Mouse (Mus musculus) embryonic facial prominence, embryonic 13.5 days (tissue): ENCODE measurements at regions not wholly inside any gene's neighbourhood (a gene's known extent, or its start where the extent isn't known, plus 50 kb on each side); places are given as distances from the start of the nearest gene placed in this dataset.

Experiments
- ATAC-seq: fragments of 200-750 bp; cut with Nextera tagmentation; 2 replicates; pipeline ENCODE4 v1.8.0; 2017; ENCODE audit warnings: low read depth; ENCODE audit not compliant: insufficient number of reproducible peaks, insufficient read depth, low FRiP score, low TSS enrichment
- H3K27ac ChIP-seq: fragments of 300-500 bp; sonication (generic); 2 replicates; pipeline ENCODE4 v1.5.1; 2015; ENCODE audit warnings: moderate library complexity, mild to moderate bottlenecking, inconsistent platforms
- H3K27me3 ChIP-seq: fragments of 300-500 bp; sonication (generic); 2 replicates; pipeline ENCODE4 v1.6.1; 2015; ENCODE audit warnings: mild to moderate bottlenecking, inconsistent platforms
- H3K36me3 ChIP-seq: fragments of 300-500 bp; sonication (generic); 2 replicates; pipeline ENCODE4 v1.6.1; 2015; ENCODE audit warnings: mild to moderate bottlenecking, inconsistent platforms
- H3K4me1 ChIP-seq: fragments of 300-500 bp; sonication (generic); 2 replicates; pipeline ENCODE4 v1.6.1; 2015; ENCODE audit warnings: inconsistent platforms
- H3K4me2 ChIP-seq: fragments of 300-500 bp; sonication (generic); 2 replicates; pipeline ENCODE4 v1.6.1; 2015; ENCODE audit warnings: moderate library complexity, mild to moderate bottlenecking, inconsistent platforms
- H3K4me3 ChIP-seq: fragments of 300-500 bp; sonication (generic); 2 replicates; pipeline ENCODE4 v1.5.1; 2015; ENCODE audit warnings: mild to moderate bottlenecking, inconsistent platforms
- H3K9ac ChIP-seq: fragments of 300-500 bp; sonication (generic); 2 replicates; pipeline ENCODE4 v1.6.1; 2015; ENCODE audit warnings: mild to moderate bottlenecking, inconsistent platforms
- H3K9me3 ChIP-seq: fragments of 300-500 bp; sonication (generic); 2 replicates; pipeline ENCODE4 v1.6.1; 2016; ENCODE audit warnings: inconsistent platforms
- WGBS: fragments of 180-500 bp; shearing (Covaris S2); methylation state at CpG from one replicate; pipeline ENCODE4 v1.1.7; 2015; ENCODE audit warnings: mixed read lengths; 5-methylcytosine and 5-hydroxymethylcytosine counted together

DNA sequence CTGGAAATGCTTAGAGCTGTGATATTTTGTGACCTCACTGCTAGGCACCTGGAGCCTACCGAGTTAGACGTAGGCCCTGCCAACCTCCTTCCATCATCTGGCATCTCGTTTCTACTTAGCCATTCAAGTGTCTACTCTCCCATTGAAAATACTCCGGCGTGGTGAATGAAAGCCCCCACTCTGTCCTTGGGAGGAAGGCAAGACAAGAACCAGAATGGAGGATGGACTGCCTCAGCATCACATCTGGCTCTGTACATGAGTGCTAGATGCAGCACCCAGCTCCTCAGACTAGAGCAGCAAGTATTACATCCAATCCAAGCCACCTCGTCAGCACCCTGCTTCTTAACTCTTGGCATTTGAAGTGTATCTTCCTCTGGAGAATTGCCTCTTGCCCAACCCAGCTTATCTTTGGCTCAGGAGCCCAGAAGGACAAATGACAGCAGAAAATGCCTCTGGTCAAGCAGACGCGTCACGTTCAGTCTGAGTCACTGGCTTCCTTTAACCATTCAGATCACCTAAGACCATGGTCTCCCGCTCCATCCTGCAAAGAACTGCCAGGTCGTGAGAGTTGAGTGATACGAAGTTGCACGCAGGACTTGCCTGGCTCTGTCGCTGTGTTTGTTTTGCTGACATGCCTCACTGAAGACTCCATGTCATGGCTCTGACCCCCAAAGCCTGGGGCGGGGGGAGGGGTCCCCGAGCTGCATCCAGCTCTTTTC lies 132.3 kb downstream of the Tfap2a start:
- WGBS = 57% methylated on average over 16 of the region's 16 CpGs
- no peak for ATAC-seq
- Histone ChIP-seq H3K9me3 (no peaks in the 10 kb centered on the region), H3K9ac (peak overlapping the region; percentile 61), H3K27ac (no peak overlapping the region), H3K4me2 (peak overlapping the region; percentile 55), H3K27me3 (peaks cover 3% of the 10 kb centered on the region; the same call in 1 of the 2 replicates), H3K4me1 (peaks cover 8% of the 10 kb centered on the region), H3K4me3 (peak overlapping the region; percentile 31), H3K36me3 (no peaks in the 10 kb centered on the region)

DNA sequence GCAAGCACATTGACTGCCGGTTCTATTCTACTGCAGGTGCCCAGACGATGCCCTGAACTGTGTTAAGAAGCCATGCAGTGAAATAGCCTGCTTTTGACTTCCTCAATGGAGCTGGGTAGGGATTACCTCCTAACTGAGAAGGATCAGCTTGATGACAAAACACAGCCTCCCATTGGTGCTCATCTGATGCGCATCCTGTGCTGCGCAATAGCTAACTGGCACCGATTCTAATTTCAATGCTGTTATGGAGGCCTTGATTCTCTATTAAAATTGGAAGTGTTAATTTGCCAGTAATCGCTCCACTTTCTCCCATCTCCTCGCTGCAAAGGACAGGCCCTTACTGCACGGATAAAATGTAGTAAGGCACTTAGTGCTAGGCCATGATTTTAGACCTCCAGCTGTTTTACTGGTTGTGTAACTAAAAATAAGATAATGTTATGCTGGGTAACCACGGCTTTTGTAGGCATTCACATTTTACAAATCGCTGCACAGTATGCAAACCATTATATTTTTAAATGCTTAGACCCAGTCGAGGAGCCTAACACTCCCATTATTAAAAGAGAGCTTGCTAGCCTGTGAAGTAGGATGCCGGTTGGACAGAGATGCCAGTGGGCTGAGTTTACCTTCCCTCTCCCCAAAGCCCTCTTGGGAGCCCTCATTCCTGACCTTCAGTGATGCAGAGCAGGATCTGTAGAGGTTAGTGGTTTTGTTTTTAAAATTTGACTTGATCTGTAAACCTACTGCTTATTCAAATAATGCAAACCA lies 163.0 kb downstream of the Tfap2a start:
- no peak for ATAC-seq
- no peak overlapping the region for H3K4me2 ChIP-seq
- H3K27ac ChIP-seq = no peak overlapping the region
- no peak overlapping the region for H3K4me3 ChIP-seq
- H3K9ac ChIP-seq = no peak overlapping the region
- H3K27me3 ChIP-seq = no peaks in the 10 kb centered on the region
- 71% methylated on average over 12 of the region's 12 CpGs for WGBS
- H3K4me1 ChIP-seq = peaks cover 7% of the 10 kb centered on the region; the same call in 1 of the 2 replicates
- H3K9me3 ChIP-seq = no peaks in the 10 kb centered on the region
- H3K36me3 ChIP-seq = no peaks in the 10 kb centered on the region

DNA sequence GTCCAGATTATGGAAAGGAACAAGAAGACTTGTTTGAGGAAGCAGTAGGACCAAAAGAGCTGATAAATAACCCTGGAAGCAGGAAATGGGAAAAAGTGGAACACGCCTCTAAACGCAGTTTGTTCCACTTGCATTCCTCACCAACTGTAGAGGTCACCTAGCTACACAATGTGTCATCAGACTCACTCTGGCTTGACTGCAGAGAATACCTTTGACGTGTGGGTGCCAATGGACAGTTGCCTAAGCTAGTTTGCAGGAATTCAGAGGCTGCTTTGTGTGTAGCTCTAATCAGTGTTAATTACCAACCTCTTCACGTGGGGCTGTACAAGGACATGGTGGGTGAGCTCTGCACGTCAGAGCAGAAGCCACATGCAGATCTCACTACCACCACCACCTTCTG lies 168.7 kb downstream of the Tfap2a start:
- Histone ChIP-seq H3K9ac (no peak overlapping the region), H3K4me1 (0 out of 2 replicates have a peak, but pooled peaks cover 4% of the 10 kb centered on the region), H3K4me3 (no peak overlapping the region), H3K9me3 (no peaks in the 10 kb centered on the region), H3K27me3 (no peaks in the 10 kb centered on the region), H3K27ac (no peak overlapping the region), H3K4me2 (no peak overlapping the region), H3K36me3 (no peaks in the 10 kb centered on the region)
- WGBS = 64% methylated on average over 5 of the region's 5 CpGs
- ATAC-seq = no peak

DNA sequence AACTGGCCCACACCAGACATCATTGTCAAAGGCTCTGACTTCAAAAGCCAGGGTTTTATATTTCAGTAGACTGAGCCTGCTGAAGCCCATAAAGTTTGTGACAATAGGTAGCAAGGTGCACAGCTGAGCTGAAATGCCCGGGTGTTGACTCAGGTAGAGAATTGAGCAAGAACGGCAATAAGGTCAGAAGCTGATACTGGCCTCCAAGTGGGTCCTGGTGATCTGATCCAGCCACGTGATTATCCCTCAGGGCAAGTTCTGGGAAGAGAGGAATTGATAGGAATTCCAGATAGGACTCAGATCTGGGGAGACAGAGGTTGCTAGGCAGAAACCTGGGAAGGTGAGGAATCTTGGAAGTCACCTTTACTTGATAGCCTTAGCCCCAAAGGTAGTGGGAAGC lies 170.4 kb downstream of the Tfap2a start:
- no peak overlapping the region for H3K4me3 ChIP-seq
- H3K4me2 ChIP-seq = no peak overlapping the region
- H3K9me3 ChIP-seq = no peaks in the 10 kb centered on the region
- ATAC-seq = no peak
- no peaks in the 10 kb centered on the region for H3K36me3 ChIP-seq
- WGBS = 64% methylated on average over 3 of the region's 3 CpGs
- H3K27ac ChIP-seq = no peak overlapping the region
- H3K9ac ChIP-seq = no peak overlapping the region
- 0 out of 2 replicates have a peak, but pooled peaks cover 4% of the 10 kb centered on the region for H3K4me1 ChIP-seq
- H3K27me3 ChIP-seq = no peaks in the 10 kb centered on the region

DNA sequence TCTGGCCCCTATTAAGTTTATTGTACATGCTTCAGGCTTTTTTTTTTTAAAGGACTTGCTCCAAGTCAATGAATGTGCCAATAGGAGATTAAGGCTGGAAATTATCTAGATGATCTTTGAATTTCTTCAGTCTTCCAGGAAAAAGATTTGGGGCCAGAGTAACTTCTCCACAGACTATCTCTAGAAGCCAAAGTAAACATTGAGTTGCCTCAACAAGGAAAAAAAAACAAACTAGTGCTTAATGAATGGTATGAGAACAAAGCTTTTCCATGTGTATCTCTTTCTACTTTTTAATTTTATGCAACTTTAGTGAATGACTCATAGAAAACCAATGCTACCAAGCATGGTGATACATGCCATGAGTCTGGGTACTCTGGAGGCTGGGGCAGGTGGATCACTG lies 173.8 kb downstream of the Tfap2a start:
- H3K27me3 ChIP-seq = no peaks in the 10 kb centered on the region
- H3K4me3 ChIP-seq = no peak overlapping the region
- H3K4me2 ChIP-seq = no peak overlapping the region
- no peak overlapping the region for H3K9ac ChIP-seq
- H3K27ac ChIP-seq = no peak overlapping the region
- H3K36me3 ChIP-seq = no peaks in the 10 kb centered on the region
- ATAC-seq = no peak
- no peaks in the 10 kb centered on the region for H3K9me3 ChIP-seq
- H3K4me1 ChIP-seq = peaks cover 9% of the 10 kb centered on the region; the same call in 1 of the 2 replicates

DNA sequence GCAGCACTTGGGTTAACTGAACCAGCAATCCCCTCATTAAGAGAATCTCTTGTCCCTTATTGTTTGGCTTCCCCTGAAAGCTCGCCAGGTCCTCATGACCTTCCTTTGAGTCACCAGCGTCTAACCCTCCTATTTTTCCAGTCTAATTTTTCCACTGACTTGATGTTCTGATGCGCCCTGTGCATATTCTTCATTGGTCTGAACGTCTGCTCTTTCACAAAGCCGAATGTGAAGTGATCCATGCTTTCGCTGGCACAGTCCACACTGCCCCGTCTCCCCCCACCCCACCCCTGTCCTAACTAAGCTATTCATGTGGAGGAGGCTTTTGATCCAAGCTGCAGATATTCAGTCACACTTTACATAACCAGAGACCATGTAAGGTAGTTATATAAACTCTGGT lies 183.8 kb downstream of the Tfap2a start:
- Histone ChIP-seq H3K4me2 (no peak overlapping the region), H3K9me3 (no peaks in the 10 kb centered on the region), H3K27me3 (no peaks in the 10 kb centered on the region), H3K27ac (no peak overlapping the region), H3K4me1 (no peaks in the 10 kb centered on the region), H3K9ac (no peak overlapping the region), H3K4me3 (no peak overlapping the region), H3K36me3 (no peaks in the 10 kb centered on the region)
- no peak for ATAC-seq
- 89% methylated on average over 7 of the region's 7 CpGs for WGBS

DNA sequence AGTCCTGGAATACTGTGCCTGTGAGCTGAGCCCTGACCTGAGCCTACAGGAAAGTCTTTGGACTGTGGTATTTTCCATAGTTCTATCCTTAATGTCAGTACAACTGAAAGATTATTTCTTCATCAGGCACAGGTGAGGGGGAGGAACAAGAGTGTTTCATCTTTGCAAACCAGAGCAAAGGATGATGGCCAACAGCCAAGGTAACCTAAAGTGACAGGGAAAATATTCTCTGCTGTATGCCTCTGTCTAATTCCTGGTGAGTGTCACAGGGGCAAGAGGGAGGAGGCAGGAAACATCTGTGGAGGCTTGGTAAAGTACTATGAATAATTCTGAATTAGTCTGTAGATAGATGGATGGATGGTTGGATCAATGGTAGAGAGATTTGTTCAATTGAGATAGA lies 164.3 kb upstream of the Ofcc1 start:
- ATAC-seq = no peak
- H3K4me2 ChIP-seq = no peak overlapping the region
- H3K9me3 ChIP-seq = no peaks in the 10 kb centered on the region
- no peak overlapping the region for H3K9ac ChIP-seq
- H3K36me3 ChIP-seq = no peaks in the 10 kb centered on the region
- no peak overlapping the region for H3K27ac ChIP-seq
- H3K4me1 ChIP-seq = no peaks in the 10 kb centered on the region
- H3K27me3 ChIP-seq = no peaks in the 10 kb centered on the region
- H3K4me3 ChIP-seq = no peak overlapping the region

DNA sequence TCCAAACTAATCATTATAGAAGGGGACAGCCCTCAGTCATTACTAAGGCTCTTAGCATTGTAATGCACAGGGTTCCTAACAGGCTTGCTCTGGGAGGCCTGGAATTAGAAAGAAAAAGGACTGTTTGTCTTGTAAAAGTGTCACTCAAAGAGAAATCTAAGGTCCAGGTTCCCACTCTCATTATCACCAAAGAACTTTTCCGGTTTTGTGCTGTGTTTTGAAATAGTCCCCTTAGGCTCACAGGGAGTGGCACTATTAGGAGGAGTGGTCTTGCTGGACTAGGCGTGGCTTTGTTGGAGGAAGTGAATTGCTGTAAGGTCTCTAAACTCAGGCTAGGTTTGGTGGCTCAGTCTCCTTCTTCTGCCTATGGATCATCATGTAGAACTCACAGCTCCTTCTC lies 161.9 kb upstream of the Ofcc1 start:
- Histone ChIP-seq H3K36me3 (no peaks in the 10 kb centered on the region), H3K4me2 (no peak overlapping the region), H3K9ac (no peak overlapping the region), H3K4me1 (peaks cover 5% of the 10 kb centered on the region; the same call in 1 of the 2 replicates), H3K27me3 (no peaks in the 10 kb centered on the region), H3K9me3 (no peaks in the 10 kb centered on the region), H3K4me3 (no peak overlapping the region), H3K27ac (no peak overlapping the region)
- 61% methylated on average over 2 of the region's 2 CpGs for WGBS
- ATAC-seq = no peak

DNA sequence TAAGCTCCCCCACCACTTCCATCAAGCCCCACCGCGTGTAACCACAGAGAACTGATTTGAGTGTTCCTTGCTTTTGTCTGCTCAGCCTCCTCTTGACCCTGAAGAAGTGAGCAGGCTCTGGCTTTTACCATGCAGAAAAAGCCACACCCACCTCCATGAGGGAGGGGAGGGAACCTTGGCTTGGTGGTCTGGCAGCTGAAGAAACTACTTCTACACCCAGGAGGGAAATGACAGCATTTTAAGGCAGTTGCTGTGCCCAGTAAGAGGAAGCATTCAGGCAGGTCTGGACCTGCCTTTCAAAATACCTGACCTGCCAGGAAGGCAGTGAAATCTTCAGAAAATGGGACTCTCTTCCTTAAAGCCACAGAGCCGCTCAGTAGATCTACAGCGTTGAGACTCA lies 156.9 kb upstream of the Ofcc1 start:
- 60% methylated on average over 4 of the region's 4 CpGs for WGBS
- no peak for ATAC-seq

DNA sequence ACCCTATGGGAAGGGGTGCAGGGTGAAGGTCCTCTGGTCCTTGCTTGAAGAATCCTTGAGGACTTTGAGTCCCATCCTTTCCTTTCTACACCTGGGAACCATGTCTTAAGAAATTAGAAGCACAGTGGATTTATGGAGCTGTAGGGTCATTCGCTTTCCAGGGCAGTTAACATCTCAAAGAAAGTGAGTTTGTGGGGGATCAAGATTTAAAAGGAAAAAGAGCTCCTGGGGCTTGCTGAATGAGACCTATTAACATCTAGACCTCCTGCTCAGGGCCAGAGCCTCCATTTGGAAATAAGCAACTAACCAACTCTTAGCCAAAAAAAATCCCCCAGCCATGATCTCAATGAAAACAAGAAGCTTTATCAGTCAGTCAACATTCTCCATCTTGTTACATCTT lies 148.0 kb upstream of the Ofcc1 start:
- H3K9me3 ChIP-seq = no peaks in the 10 kb centered on the region
- no peaks in the 10 kb centered on the region for H3K27me3 ChIP-seq
- no peak overlapping the region for H3K27ac ChIP-seq
- no peaks in the 10 kb centered on the region for H3K36me3 ChIP-seq
- no peak overlapping the region for H3K4me2 ChIP-seq
- H3K4me3 ChIP-seq = no peak overlapping the region
- no peak overlapping the region for H3K9ac ChIP-seq
- H3K4me1 ChIP-seq = no peaks in the 10 kb centered on the region
- 81% methylated on average over 1 of the region's 1 CpGs for whole genome bisulfite sequencing
- no peak for ATAC-seq

More for the DNA sequence above, 156.9 kb upstream of the Ofcc1 start:
- no peak overlapping the region for H3K4me2 ChIP-seq
- no peak overlapping the region for H3K4me3 ChIP-seq
- H3K27me3 ChIP-seq = no peaks in the 10 kb centered on the region
- H3K36me3 ChIP-seq = no peaks in the 10 kb centered on the region
- H3K9ac ChIP-seq = no peak overlapping the region
- H3K4me1 ChIP-seq = peaks cover 10% of the 10 kb centered on the region; the same call in 1 of the 2 replicates
- no peak overlapping the region for H3K27ac ChIP-seq
- H3K9me3 ChIP-seq = no peaks in the 10 kb centered on the region

DNA sequence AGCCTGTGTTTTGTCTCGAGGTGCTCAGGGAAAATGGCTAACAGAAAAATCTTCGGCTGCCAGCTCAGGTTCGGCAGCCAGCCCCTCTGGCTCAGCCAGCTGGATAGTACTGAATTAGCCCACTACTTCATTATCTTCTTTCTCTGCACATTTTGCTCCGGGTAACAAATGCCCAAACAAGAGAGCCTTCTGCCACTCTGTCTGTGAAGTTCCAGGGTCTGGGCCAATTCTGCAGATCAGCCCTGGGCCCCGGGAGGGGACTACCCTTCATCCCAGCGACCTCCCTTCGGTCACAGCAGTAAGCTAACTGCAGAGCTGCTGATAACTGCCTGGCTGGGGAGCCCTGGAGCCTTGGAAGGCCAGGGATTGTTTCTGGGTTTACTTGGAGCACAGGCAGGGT lies 119.6 kb upstream of the Ofcc1 start:
- Histone ChIP-seq H3K27ac (no peak overlapping the region), H3K4me1 (no peaks in the 10 kb centered on the region), H3K36me3 (no peaks in the 10 kb centered on the region), H3K9me3 (no peaks in the 10 kb centered on the region), H3K9ac (no peak overlapping the region), H3K27me3 (no peaks in the 10 kb centered on the region), H3K4me3 (no peak overlapping the region), H3K4me2 (no peak overlapping the region)
- WGBS = 30% methylated on average over 7 of the region's 7 CpGs
- no peak for ATAC-seq

DNA sequence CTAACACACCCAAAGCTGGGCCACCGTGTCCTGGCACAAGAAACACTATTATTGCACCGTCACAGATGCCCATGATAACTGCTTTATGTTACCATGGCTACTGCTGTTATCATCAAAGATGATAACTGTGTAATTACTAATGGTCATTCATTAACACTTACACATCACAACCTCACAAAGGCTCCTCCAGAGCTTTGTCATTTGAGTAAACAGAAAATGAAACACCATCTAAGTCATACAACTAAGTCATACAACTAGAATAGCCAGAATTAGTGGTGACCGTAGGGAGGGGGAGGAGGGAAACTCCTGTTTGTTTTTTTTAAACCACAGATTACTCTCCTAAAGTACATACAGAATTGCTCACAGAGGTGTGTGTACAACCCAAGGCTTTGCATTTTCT lies 111.4 kb upstream of the Ofcc1 start:
- H3K9ac ChIP-seq = no peak overlapping the region
- no peaks in the 10 kb centered on the region for H3K9me3 ChIP-seq
- H3K27ac ChIP-seq = no peak overlapping the region
- no peaks in the 10 kb centered on the region for H3K27me3 ChIP-seq
- no peaks in the 10 kb centered on the region for H3K4me1 ChIP-seq
- WGBS = 83% methylated on average over 3 of the region's 3 CpGs
- no peaks in the 10 kb centered on the region for H3K36me3 ChIP-seq
- ATAC-seq = no peak
- no peak overlapping the region for H3K4me2 ChIP-seq
- no peak overlapping the region for H3K4me3 ChIP-seq
